Mouse (Mus musculus): ENCODE results near the gene Lpp. TPM values are rescaled to one million over a fixed set of nuclear protein-coding genes. Genes with fewer than 3 reads are reported as not detected.

Gene Lpp
- total and polyA plus RNA-seq, 3 experiments = 0.16 TPM; not detected in 2

GRCm38 (mm10) chr16:24559811-24560210 is 166.5 kb downstream of the Lpp start:
- no peaks in the 10 kb centered on the region for H3K4me1 ChIP-seq (ENCODE audit: insufficient read depth, low read depth, low read length)
- peaks cover 16% of the 10 kb centered on the region for H3K9me3 ChIP-seq (replicated peaks)
- DNase-seq (ENCODE audit: low spot score) = no peak
- no peak overlapping the region for H3K4me3 ChIP-seq (ENCODE audit: low read depth, low read length)
- ATAC-seq (ENCODE audit: extremely low read depth, insufficient number of reproducible peaks, low FRiP score, poor library complexity, severe bottlenecking) = no peak
- H3K36me3 ChIP-seq (replicated peaks) = no peaks in the 10 kb centered on the region
- TF ChIP-seq TAL1 (conservative IDR thresholded peaks at IDR 0.05; ENCODE audit: low read depth, low read length) (no peak), CTCF (IDR thresholded peaks at IDR 0.05; ENCODE audit: low read depth, low read length) (no peak), POLR2AphosphoS5 (IDR thresholded peaks at IDR 0.05; ENCODE audit: insufficient replicate concordance, low read depth, low read length) (no peak), GATA1 (IDR thresholded peaks at IDR 0.05; ENCODE audit: borderline replicate concordance, low read length) (no peak), GATA2 (IDR thresholded peaks at IDR 0.05; ENCODE audit: borderline replicate concordance, low read depth, low read length) (no peak)
- no peaks in the 10 kb centered on the region for H3K27me3 ChIP-seq (ENCODE audit: insufficient read depth, low read length)

GRCm38 (mm10) chr16:24560998-24561397 is 167.7 kb downstream of the Lpp start:
- Histone ChIP-seq H3K27me3 (ENCODE audit: insufficient read depth, low read length) (no peaks in the 10 kb centered on the region), H3K4me3 (ENCODE audit: low read depth, low read length) (no peak overlapping the region), H3K9me3 (replicated peaks) (peaks cover 16% of the 10 kb centered on the region), H3K36me3 (replicated peaks) (no peaks in the 10 kb centered on the region), H3K4me1 (ENCODE audit: insufficient read depth, low read depth, low read length) (no peaks in the 10 kb centered on the region)
- TF ChIP-seq GATA2 (IDR thresholded peaks at IDR 0.05; ENCODE audit: borderline replicate concordance, low read depth, low read length) = no peak
- no peak for TF ChIP-seq TAL1 (conservative IDR thresholded peaks at IDR 0.05; ENCODE audit: low read depth, low read length)
- TF ChIP-seq POLR2AphosphoS5 (IDR thresholded peaks at IDR 0.05; ENCODE audit: insufficient replicate concordance, low read depth, low read length) = no peak
- TF ChIP-seq GATA1 (IDR thresholded peaks at IDR 0.05; ENCODE audit: borderline replicate concordance, low read length) = no peak
- TF ChIP-seq CTCF (IDR thresholded peaks at IDR 0.05; ENCODE audit: low read depth, low read length) = no peak
- DNase-seq (ENCODE audit: low spot score) = no peak
- ATAC-seq (ENCODE audit: extremely low read depth, insufficient number of reproducible peaks, low FRiP score, poor library complexity, severe bottlenecking) = no peak

- no peak for DNase-seq (ENCODE audit: low spot score)
- Histone ChIP-seq H3K27me3 (ENCODE audit: insufficient read depth, low read length) (no peaks in the 10 kb centered on the region), H3K36me3 (replicated peaks) (no peaks in the 10 kb centered on the region), H3K9me3 (replicated peaks) (peaks cover 20% of the 10 kb centered on the region), H3K4me3 (ENCODE audit: low read depth, low read length) (no peak overlapping the region), H3K4me1 (ENCODE audit: insufficient read depth, low read depth, low read length) (no peaks in the 10 kb centered on the region)
- TF ChIP-seq TAL1 (conservative IDR thresholded peaks at IDR 0.05; ENCODE audit: low read depth, low read length) (no peak), POLR2AphosphoS5 (IDR thresholded peaks at IDR 0.05; ENCODE audit: insufficient replicate concordance, low read depth, low read length) (no peak), GATA1 (IDR thresholded peaks at IDR 0.05; ENCODE audit: borderline replicate concordance, low read length) (no peak)
- ATAC-seq (ENCODE audit: extremely low read depth, insufficient number of reproducible peaks, low FRiP score, poor library complexity, severe bottlenecking) = no peak
Measured at GRCm38 (mm10) chr16:24561602-24562001, 168.3 kb downstream of the Lpp start.

GRCm38 (mm10) chr16:24565311-24565710 is 172.0 kb downstream of the Lpp start:
- Histone ChIP-seq H3K27me3 (ENCODE audit: insufficient read depth, low read length) (no peaks in the 10 kb centered on the region), H3K4me3 (ENCODE audit: low read depth, low read length) (no peak overlapping the region), H3K9me3 (replicated peaks) (peaks cover 23% of the 10 kb centered on the region), H3K4me1 (ENCODE audit: insufficient read depth, low read depth, low read length) (no peaks in the 10 kb centered on the region), H3K36me3 (replicated peaks) (no peaks in the 10 kb centered on the region)
- ATAC-seq (ENCODE audit: extremely low read depth, insufficient number of reproducible peaks, low FRiP score, poor library complexity, severe bottlenecking) = no peak
- TF ChIP-seq GATA2 (IDR thresholded peaks at IDR 0.05; ENCODE audit: borderline replicate concordance, low read depth, low read length) (no peak), GATA1 (IDR thresholded peaks at IDR 0.05; ENCODE audit: borderline replicate concordance, low read length) (no peak), CTCF (IDR thresholded peaks at IDR 0.05; ENCODE audit: low read depth, low read length) (no peak), TAL1 (conservative IDR thresholded peaks at IDR 0.05; ENCODE audit: low read depth, low read length) (no peak), POLR2AphosphoS5 (IDR thresholded peaks at IDR 0.05; ENCODE audit: insufficient replicate concordance, low read depth, low read length) (no peak)
- DNase-seq (ENCODE audit: low spot score) = no peak

- H3K36me3 ChIP-seq (replicated peaks) = no peaks in the 10 kb centered on the region
- no peak for ATAC-seq (ENCODE audit: extremely low read depth, insufficient number of reproducible peaks, low FRiP score, poor library complexity, severe bottlenecking)
- no peaks in the 10 kb centered on the region for H3K4me1 ChIP-seq (ENCODE audit: insufficient read depth, low read depth, low read length)
- no peak for TF ChIP-seq GATA1 (IDR thresholded peaks at IDR 0.05; ENCODE audit: borderline replicate concordance, low read length)
- TF ChIP-seq POLR2AphosphoS5 (IDR thresholded peaks at IDR 0.05; ENCODE audit: insufficient replicate concordance, low read depth, low read length) = no peak
- TF ChIP-seq GATA2 (IDR thresholded peaks at IDR 0.05; ENCODE audit: borderline replicate concordance, low read depth, low read length) = no peak
- TF ChIP-seq CTCF (IDR thresholded peaks at IDR 0.05; ENCODE audit: low read depth, low read length) = no peak
- TF ChIP-seq TAL1 (conservative IDR thresholded peaks at IDR 0.05; ENCODE audit: low read depth, low read length) = no peak
- no peaks in the 10 kb centered on the region for H3K27me3 ChIP-seq (ENCODE audit: insufficient read depth, low read length)
- H3K4me3 ChIP-seq (ENCODE audit: low read depth, low read length) = no peak overlapping the region
- peaks cover 23% of the 10 kb centered on the region for H3K9me3 ChIP-seq (replicated peaks)
- no peak for DNase-seq (ENCODE audit: low spot score)
Measured at GRCm38 (mm10) chr16:24566277-24566676, 173.0 kb downstream of the Lpp start.

GRCm38 (mm10) chr16:24567562-24567961 is 174.3 kb downstream of the Lpp start:
- DNase-seq (ENCODE audit: low spot score) = no peak
- H3K9me3 ChIP-seq (replicated peaks) = peaks cover 23% of the 10 kb centered on the region

More at GRCm38 (mm10) chr16:24567562-24567961, 174.3 kb downstream of the Lpp start:
- Histone ChIP-seq H3K27me3 (ENCODE audit: insufficient read depth, low read length) (no peaks in the 10 kb centered on the region), H3K4me3 (ENCODE audit: low read depth, low read length) (no peak overlapping the region), H3K4me1 (ENCODE audit: insufficient read depth, low read depth, low read length) (no peaks in the 10 kb centered on the region), H3K36me3 (replicated peaks) (no peaks in the 10 kb centered on the region)
- ATAC-seq (ENCODE audit: extremely low read depth, insufficient number of reproducible peaks, low FRiP score, poor library complexity, severe bottlenecking) = no peak
- TF ChIP-seq GATA1 (IDR thresholded peaks at IDR 0.05; ENCODE audit: borderline replicate concordance, low read length) = no peak
- TF ChIP-seq CTCF (IDR thresholded peaks at IDR 0.05; ENCODE audit: low read depth, low read length) = no peak
- TF ChIP-seq TAL1 (conservative IDR thresholded peaks at IDR 0.05; ENCODE audit: low read depth, low read length) = no peak
- TF ChIP-seq GATA2 (IDR thresholded peaks at IDR 0.05; ENCODE audit: borderline replicate concordance, low read depth, low read length) = no peak
- no peak for TF ChIP-seq POLR2AphosphoS5 (IDR thresholded peaks at IDR 0.05; ENCODE audit: insufficient replicate concordance, low read depth, low read length)
